ENCODE assay signal across 20 mouse cellular contexts in the genomic region with DNA sequence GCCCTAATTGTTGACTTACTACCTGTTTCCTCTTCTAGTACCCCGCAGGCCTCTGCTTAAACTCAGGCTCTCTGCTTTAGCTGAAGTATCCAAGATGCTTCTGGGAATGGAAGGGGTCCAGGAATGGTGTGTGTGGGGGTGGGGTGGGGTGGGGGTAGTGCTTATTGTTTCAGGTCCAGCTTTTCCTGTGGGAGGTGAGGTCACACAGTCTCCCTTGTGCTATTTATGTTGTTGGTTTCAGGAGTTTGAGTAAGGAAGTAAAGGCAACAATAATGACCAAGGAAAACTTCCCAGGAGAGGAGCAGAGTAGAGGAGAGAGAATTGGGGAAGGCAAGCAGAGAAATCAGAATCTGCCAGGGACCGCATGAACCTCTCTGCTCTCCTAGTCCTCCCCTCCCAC.
"Had no signal": no experiment of that assay in that cellular context is flagged by ENCODE, and none has a peak within 500 bp of the region (broad histone marks: within the 10 kb centered on the region; RNA-seq: fewer than 3 reads in every experiment).

No protein-coding gene starts in this region.

- H3K4me3 ChIP-seq: limb, embryonic 13.5 days; liver, embryonic 12.5 days; liver, embryonic 15.5 days; midbrain, embryonic 12.5 days; midbrain, embryonic 15.5 days; neural tube, embryonic 12.5 days; neural tube, embryonic 15.5 days had no signal

- ATAC-seq: liver, embryonic 12.5 days; midbrain, embryonic 15.5 days had no signal

- DNase-seq: kidney, postnatal 14 days; kidney, postnatal 4 days; left cerebral cortex, postnatal 4 days; liver; lung, adult 18-20 months; right cerebral cortex, adult 18-20 months; right cerebral cortex, postnatal 14 days; right cerebral cortex, postnatal 4 days; thymus, adult 2 months; thymus, postnatal 14 days; thymus, postnatal 4 days had no signal

- H3K27me3 ChIP-seq: limb, embryonic 13.5 days; liver, embryonic 12.5 days; liver, embryonic 15.5 days; midbrain, embryonic 12.5 days; midbrain, embryonic 15.5 days; neural tube, embryonic 12.5 days; neural tube, embryonic 15.5 days had no signal

- H3K9ac ChIP-seq: limb, embryonic 13.5 days; liver, embryonic 12.5 days; liver, embryonic 15.5 days; midbrain, embryonic 12.5 days; midbrain, embryonic 15.5 days; neural tube, embryonic 12.5 days; neural tube, embryonic 15.5 days had no signal

- H3K4me1 ChIP-seq: liver, embryonic 12.5 days; liver, embryonic 15.5 days; midbrain, embryonic 12.5 days; midbrain, embryonic 15.5 days; neural tube, embryonic 12.5 days; neural tube, embryonic 15.5 days had no signal

- H3K27ac ChIP-seq: limb, embryonic 13.5 days; liver, embryonic 12.5 days; liver, embryonic 15.5 days; macrophage; midbrain, embryonic 12.5 days; midbrain, embryonic 15.5 days; neural tube, embryonic 12.5 days; neural tube, embryonic 15.5 days; stomach, postnatal 0 days had no signal

- H3K36me3 ChIP-seq: limb, embryonic 13.5 days; liver, embryonic 12.5 days; liver, embryonic 15.5 days; midbrain, embryonic 12.5 days; midbrain, embryonic 15.5 days; neural tube, embryonic 12.5 days; neural tube, embryonic 15.5 days had no signal

- H3K9me3 ChIP-seq: limb, embryonic 13.5 days; liver, embryonic 12.5 days; liver, embryonic 15.5 days; midbrain, embryonic 12.5 days; midbrain, embryonic 15.5 days; neural tube, embryonic 12.5 days; neural tube, embryonic 15.5 days had no signal

- H3K4me2 ChIP-seq: limb, embryonic 13.5 days; liver, embryonic 12.5 days; liver, embryonic 15.5 days; midbrain, embryonic 12.5 days; midbrain, embryonic 15.5 days; neural tube, embryonic 12.5 days; neural tube, embryonic 15.5 days had no signal
